Mouse (Mus musculus) retina, postnatal 7 days (tissue): ENCODE measurements at regions not wholly inside any gene's neighbourhood (a gene's known extent, or its start where the extent isn't known, plus 50 kb on each side); places are given as distances from the start of the nearest gene placed in this dataset.

ENCODE experiments used
- DNase-seq: peaks from one replicate; pipeline ENCODE4 v3.0.0-alpha.2; 2012; ENCODE audit warnings: low read depth, low spot score

DNA sequence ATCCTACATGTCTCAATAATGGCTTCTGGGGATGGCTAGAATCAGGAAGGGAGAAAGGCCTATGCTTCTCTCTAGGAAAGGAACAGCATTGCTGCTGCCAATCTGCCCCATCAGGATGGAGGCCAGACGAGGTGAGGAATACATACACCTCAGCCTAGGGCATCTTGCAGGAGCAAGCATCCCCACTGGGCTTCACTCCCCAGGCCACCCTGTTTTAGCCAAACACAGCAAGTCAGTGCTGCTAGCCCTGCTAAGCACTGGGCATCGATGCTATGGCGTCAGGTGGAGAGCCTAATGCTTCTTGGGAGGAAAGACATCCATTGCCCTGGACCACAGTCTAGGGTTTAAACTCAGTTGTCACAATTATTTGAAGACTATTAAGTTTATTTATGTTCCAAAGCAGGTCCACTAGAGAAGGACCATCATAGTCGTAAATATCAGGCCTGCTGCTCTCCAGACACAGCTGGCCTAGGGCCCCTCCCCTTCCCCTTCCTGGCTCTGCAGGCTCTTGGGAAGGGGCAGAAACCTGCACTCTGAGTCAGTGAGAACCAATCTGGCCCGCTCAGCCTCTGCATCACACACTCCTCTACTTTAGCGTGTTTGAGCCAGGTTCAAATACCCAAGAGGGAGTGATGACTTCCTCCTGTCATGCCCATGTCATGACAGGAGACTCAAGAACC lies 79.5 kb upstream of the Pkdcc start:
- no peak for DNase-seq

DNA sequence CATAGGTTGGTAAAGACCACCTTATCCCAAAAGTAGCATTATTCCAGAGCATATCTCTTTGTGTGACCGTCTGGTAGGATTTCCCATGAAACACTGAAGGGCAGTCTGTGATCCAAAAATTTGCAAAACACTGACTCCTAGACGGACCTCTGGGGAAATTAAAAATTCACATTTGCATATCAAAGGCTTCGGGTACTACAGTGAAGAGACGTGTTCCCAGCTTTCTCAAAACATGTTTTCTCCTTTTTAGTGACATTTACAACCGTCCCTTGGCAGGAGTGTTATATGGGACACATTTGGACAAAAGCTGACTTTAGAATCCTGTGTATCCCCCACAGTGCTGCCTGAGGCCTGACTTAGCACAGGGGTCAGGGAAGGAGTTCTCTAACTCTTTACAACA lies 78.8 kb upstream of the Pkdcc start:
- no peak for DNase-seq

GRCm38 (mm10) chr17:83137720-83138119 lies 77.4 kb upstream of the Pkdcc start:
- no peak for DNase-seq

DNA sequence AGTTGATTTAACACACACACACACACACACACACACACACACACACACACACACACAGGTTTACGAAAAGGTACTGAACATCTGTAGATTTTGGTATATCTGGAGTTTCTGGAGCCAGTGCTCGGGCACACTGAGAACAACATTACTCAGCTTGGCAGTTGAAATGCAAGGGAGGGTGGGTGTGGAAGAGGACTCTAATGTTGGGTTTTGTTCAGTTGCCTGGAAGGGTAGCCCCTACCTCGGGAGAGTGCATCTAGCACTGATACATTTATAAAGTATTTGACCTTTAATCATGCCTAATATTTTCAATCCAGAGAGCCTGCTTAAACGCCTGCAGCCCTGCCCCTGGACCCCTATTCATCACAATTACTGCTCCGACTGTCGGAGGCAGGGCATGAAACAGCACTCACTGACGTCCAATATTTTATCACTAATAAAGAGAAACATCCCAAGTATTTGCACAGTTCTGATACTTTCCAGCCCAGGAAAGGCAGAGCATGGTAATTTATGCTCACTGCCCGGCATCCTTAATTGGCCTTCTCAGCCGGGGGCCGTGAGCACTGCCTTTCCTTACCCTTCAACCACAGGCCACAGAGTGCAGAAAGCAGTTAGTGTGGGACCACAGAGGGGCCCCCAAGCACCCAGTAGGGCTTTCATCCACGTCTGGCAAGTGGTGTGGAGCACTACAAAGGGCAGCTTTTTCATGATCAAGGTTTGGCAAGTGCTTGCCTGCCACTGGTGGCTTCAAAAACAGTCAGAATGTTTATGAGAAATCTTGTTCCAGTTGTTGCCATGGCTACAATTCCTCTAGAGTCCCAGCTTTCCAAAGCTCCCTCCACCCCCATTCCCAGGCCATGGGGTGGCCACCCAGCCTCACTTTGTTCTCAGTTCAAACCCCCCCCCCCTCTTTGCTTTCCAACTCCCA lies 76.3 kb upstream of the Pkdcc start:
- DNase-seq: no peak

DNA sequence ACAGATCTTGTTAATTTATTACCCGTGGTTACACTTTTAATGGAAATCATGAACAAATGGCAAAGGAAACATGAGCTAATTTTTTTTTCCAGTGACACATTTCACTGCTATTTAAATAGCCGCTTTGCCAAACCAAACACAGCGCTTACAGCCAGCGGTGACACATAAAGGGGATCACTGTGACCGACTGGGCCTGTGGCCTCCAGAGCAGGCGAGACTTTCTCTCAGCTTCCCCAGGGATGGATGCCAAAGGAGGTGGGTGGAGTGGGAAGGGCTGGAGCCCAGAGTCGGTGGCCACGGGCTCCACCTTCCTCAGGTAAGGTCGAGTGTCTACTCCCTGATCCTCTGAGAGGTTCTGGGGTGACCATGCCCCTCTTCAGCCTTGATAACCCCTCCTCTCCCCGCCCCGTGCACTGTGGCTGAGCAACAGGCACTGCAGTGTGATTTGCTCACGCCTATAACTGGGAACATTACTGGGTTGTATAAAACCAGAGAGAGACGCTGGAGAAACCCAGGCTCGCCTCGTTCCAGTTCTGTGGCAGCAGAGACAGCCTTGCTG lies 66.6 kb upstream of the Pkdcc start:
- DNase-seq: no peak

- DNase-seq: no peak
Observed at GRCm38 (mm10) chr17:83149336-83149735, 65.8 kb upstream of the Pkdcc start.

DNA sequence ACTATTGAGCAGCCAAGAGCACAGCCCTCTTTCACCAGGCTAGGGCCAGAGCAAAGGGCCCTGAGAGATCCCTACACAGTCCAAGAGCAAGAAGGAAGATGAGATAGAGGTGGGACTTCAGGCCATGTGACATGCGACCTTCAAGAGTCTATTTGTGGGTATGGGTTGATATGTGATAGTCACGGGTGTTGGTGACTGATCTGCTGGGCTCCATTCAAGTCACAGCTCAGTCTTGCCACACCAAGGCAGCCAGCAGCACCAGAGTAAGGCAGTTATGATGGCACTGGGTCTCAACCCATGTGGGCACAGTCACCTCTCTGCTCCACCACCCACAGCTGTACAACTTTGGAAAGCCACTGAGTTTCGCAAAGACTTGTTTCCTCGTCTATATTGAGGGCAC lies 60.0 kb upstream of the Pkdcc start:
- no peak for DNase-seq

DNA sequence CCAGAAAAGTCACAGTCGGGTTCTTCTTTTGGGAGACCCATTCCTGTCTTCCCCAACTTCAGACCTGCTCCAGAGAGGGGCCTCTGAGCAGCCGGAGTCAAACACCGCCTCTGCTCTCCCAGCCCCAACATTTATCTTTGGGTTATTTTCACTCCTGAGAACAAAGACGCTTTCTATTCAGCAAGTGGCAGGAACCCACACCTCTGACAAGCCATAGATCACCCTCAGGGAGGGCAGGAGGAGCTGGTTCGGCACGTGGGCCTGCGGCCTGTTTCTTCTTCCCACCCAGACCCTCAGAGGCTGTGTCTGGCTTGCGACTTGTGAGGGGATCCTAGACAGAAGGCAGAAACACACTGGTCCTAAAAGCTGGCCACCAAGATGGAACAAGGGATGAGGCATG lies 58.4 kb upstream of the Pkdcc start:
- no peak for DNase-seq

DNA sequence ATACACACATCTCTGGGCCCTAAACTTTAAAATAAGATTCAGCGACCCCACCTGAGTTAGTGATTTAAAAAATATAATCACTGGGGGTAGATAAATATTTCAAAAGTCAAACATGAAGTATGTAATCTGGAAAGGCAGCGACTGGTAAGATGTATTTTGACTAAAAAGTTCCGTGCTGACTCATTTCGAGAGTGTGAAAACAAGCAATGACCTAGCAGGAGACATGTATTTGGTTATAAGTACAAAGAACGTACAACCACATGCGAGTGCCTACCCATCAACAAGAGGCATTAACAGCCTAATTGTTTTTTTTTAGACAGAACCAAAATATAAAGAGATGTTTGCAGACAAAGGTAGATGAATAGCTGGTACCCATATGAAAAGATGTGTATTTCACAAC lies 57.0 kb upstream of the Pkdcc start:
- DNase-seq: no peak

DNA sequence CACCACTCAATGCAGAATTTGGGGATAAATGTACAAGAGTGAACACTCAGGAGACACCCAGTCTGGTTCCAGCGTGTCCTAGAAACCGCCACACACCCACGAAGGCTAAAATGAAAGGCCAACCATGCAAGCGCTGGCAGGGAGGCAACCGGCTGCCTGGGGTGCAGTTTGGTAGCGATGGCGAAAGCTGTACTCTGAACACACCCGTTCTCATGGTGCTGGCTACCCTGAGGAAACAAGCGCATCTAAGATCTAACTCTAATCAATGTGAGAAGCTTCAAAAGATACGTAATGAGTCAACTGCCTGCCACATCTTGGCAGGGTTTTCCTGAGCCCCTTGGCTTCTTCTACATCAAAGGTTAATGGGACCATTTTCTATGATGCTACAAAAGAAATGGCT lies 56.4 kb upstream of the Pkdcc start:
- no peak for DNase-seq

DNA sequence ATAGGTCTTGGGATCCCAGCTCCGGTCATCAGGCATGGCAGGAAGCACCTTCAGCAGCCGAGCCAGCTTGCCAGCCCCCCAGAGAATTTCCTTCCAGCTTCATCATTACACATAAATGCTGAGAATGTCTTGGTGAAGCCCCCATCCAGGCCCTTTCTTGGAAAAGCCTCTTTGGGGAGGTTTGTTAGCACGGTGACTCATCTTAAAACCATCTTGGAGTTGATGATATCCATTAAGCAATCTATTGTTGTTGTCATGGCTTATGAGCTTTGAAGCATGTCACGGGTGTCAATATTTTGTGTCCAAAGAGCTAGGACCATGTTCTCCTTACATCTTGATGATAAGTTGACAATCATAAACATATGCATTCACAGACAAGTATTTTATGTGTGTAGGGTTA lies 55.5 kb upstream of the Pkdcc start:
- no peak for DNase-seq

DNA sequence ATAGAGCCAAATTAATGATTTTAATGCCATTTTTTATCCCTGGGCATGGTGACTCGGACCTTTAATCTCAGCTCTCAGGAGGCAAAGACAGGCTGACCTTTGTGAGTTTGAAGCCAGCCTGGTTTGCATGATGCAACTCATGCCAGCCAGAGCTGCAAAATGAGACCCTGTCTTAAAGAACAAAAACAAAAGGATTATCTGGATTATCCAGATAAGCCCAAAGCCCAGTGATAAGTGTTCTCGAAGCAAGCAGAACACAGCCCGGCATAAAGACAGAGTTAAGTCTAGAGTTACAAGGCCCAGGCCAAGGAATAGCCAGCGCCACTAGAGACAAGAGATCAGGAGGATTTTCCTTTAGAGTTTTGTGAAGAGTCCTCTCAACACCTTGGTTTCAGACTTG lies 54.8 kb upstream of the Pkdcc start:
- peak; percentile 66 for DNase-seq

DNA sequence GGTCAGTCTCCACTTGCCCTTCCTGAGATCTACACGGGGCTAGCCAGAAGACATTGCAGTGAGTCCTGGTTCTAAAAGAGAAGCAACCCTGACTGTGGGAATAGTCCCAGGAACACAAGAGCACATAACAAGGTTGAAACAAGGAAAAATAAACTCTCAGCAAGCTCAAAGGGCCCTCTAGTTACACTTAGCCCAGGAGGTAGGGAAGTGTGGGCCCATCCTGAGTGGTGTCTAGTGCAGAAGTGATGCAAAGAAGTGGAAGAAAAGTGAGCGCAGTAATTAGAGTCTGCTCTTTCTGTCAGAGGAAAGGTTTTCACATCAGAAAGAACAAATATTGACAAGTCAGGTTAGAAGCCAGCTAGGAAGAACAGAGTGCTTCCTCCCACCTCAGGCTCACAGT lies 53.4 kb upstream of the Pkdcc start:
- no peak for DNase-seq

GRCm38 (mm10) chr17:83163952-83164560 lies 51.0 kb upstream of the Pkdcc start:
- DNase-seq: no peak

DNA sequence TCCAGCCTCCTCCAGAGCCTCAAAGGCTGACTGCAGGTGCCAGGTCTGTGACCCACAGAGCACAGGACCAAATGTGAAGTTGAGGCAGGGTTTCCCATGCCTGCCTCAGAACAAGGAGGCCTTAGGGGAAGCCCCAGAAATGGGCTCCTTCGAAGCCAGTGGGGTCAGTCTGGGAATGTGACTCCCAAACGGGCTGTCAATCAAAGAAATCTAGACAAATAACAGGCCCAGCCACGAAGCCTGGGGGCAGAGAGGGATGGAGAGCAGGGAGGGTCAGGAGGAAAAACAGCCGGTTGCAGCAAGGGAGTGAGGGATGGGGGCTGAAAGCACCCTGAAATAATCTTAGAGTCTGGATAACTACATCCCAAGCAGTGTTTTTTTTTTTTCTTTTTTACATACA lies 50.4 kb upstream of the Pkdcc start:
- DNase-seq: no peak

DNA sequence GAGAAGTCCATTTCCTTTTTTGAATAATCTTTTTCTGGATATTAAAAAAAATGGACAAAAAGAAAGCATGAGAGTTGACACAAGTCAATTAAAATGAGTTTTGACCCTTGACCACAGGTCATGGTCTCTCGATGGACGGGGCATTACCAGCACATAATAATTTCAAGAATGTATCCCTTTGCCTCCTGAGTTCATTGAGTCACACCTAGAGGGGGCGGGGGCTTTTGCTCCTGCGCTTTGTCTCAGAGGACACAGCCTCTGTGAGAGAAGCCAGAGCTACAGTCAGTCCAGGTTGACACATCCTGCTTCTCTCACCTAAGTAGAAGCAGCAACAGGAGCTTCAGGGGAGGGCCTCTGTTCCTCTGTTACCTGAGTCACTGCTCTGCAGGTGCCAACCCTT lies 50.0 kb upstream of the Pkdcc start:
- DNase-seq: no peak
